Mouse (Mus musculus): ENCODE measurements around the gene Plin2. TPM values are rescaled to one million over a fixed set of nuclear protein-coding genes. Genes with fewer than 3 reads are reported as not detected.
A peak's percentile ranks its signal among the peaks of the same experiment; 100 is the strongest.
"Not testable (repeated sequence)": the region's sequence is repeated elsewhere in the genome, so short reads cannot be mapped to it uniquely, and the experiment has no call there.

Gene Plin2
- polyA plus RNA-seq, 1 experiment from 2014 or later = 75.0 TPM

DNA sequence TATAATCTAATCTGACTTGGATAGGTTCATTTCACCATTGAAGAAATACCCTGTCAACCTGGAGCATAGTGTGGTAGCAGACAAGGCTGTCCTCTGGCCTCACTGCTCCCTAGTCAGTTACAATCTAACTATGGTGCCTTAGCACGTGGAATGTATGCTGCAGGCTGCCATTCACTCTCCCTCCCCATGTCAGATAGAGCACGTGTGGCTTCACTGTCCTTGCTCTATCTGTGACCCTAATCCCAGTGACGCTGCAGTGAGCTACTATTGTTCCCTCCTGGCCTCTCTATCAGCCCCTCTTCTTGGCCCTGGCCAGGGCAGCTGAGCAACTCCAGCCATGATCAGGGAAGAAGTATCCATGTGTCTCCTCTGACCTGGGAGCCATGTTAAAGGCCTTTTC is 11.6 kb upstream of the Plin2 start:
- 54% methylated on average over 3 of the region's 3 CpGs for WGBS
- Histone ChIP-seq H3K9ac (no peak overlapping the region), H3K4me3 (no peak overlapping the region), H3K27me3 (no peaks in the 10 kb centered on the region), H3K4me1 (peaks cover 8% of the 10 kb centered on the region; the same call in 1 of the 2 replicates), H3K9me3 (no peaks in the 10 kb centered on the region), H3K27ac (no peak overlapping the region), H3K4me2 (no peak overlapping the region), H3K36me3 (no peaks in the 10 kb centered on the region)
- ATAC-seq (ENCODE audit: insufficient number of reproducible peaks, low FRiP score, low TSS enrichment, low read depth) = no peak

DNA sequence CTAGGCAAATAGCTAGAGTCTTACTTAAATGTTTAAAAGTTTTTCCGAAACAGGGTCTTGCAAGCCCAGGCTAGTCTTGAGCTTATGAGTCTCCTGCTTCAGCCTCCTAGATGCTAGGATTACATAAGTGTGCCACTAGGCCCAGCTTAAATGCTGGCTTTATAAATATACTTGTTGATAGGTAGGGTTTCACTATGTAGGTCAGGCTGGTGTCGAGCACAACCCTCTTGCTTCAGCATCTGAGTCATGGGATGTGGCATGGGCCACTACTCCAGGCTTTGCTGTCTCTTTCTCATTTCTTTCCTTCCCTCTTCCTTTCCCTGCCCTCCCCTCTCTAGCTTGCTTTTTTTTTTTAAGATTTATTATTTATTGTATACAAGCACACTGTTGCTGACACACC is 9.8 kb upstream of the Plin2 start:
- Histone ChIP-seq H3K9ac (no peak overlapping the region), H3K36me3 (no peaks in the 10 kb centered on the region), H3K27ac (no peak overlapping the region), H3K9me3 (no peaks in the 10 kb centered on the region), H3K4me1 (no peaks in the 10 kb centered on the region), H3K4me2 (no peak overlapping the region), H3K27me3 (no peaks in the 10 kb centered on the region), H3K4me3 (no peak overlapping the region)
- ATAC-seq (ENCODE audit: insufficient number of reproducible peaks, low FRiP score, low TSS enrichment, low read depth) = no peak
- WGBS = 82% methylated on average over 2 of the region's 2 CpGs

DNA sequence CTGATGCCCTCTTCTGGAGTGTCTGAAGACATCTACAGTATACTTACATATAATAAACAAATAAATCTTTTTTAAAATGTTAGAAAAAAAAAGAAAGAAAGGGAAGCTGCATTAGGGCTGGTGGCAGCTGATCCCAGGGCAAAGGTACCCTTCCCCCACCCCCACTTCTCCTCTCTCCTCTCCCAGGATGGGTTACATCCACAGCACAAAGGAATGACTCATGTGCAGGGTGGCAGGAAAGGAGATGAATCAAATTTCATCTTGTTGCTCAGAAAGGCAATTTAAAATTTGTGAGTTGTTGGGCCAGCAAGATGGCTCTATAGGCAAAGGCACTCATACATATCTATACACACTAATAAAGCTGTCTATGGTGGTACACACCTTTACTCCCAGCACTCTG is 6.9 kb upstream of the Plin2 start:
- no peak overlapping the region for H3K9ac ChIP-seq

DNA sequence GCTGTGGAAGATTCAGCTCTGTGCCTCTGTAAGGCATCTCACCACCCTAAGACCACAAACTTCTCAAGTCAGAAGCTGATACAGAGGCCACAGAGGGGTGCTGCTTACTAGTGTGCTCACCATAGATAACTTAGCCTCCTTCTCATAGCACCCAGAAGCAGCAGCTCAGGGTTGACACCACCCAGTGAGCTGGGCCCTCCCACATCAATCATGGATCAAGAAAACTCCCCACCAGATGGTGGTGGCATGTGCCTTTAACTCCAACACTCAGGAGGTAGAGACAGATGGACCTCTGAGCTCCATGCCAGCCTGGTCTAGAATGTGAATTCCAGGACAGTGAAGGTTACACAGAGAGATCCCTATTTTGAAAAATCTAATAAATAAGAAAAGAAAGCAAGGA is 4.9 kb upstream of the Plin2 start:
- not testable (repeated sequence) for H3K27me3 ChIP-seq; H3K4me2 ChIP-seq; H3K4me1 ChIP-seq; H3K27ac ChIP-seq; H3K9ac ChIP-seq; H3K4me3 ChIP-seq; H3K36me3 ChIP-seq; ATAC-seq (ENCODE audit: insufficient number of reproducible peaks, low FRiP score, low TSS enrichment, low read depth); H3K9me3 ChIP-seq

More for the DNA sequence above, 6.9 kb upstream of the Plin2 start:
- H3K9me3 ChIP-seq = no peaks in the 10 kb centered on the region
- no peaks in the 10 kb centered on the region for H3K36me3 ChIP-seq
- no peaks in the 10 kb centered on the region for H3K4me1 ChIP-seq
- no peak overlapping the region for H3K4me2 ChIP-seq
- H3K27me3 ChIP-seq = no peaks in the 10 kb centered on the region
- ATAC-seq (ENCODE audit: insufficient number of reproducible peaks, low FRiP score, low TSS enrichment, low read depth) = no peak
- no peak overlapping the region for H3K4me3 ChIP-seq
- H3K27ac ChIP-seq = no peak overlapping the region

DNA sequence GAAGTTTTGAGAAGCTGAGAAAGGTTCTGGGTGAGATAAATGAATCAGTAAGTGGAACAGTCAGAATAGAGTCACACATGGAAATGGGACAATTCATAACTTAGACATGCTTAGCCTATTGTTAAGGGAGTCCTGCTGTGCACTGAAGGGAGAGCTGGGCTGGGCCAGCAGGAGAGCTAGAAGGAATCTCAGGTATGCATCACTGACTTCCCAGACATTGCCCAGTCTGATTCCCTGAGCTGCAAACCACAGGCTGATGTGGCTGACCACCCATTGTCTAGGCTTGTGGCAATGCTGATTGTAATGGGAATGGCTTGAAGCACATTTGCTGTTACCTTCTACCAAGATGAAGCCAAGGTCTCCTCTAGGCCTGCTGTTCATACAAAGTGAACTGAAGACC is 4.3 kb upstream of the Plin2 start:
- not testable (repeated sequence) for H3K4me3 ChIP-seq; H3K4me1 ChIP-seq; H3K36me3 ChIP-seq; ATAC-seq (ENCODE audit: insufficient number of reproducible peaks, low FRiP score, low TSS enrichment, low read depth); H3K9ac ChIP-seq; H3K9me3 ChIP-seq; H3K27me3 ChIP-seq; H3K4me2 ChIP-seq; H3K27ac ChIP-seq

DNA sequence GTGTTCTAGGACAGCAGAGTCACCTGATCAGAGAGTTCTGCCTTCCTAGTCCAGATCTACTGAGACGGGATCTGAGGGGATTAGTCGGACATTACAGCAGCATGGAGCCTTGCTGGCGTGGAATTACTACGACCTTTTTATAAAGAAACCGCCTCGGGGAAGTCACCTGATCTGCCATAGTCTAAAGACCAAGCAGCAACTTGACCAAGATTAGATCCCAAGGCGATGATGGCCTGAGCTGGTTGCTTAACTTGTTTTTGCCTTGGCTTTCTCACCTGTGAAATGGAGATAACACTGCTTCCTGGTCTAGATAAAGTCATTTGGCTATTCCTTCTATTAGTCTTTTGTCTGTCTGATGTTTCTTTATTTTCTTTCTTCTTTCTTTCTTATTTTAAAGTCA is 2.6 kb upstream of the Plin2 start:
- H3K4me1 ChIP-seq = peaks cover 6% of the 10 kb centered on the region
- WGBS = 59% methylated on average over 7 of the region's 7 CpGs
- H3K4me2 ChIP-seq = no peak overlapping the region
- no peak for ATAC-seq (ENCODE audit: insufficient number of reproducible peaks, low FRiP score, low TSS enrichment, low read depth)
- no peak overlapping the region for H3K9ac ChIP-seq
- no peaks in the 10 kb centered on the region for H3K9me3 ChIP-seq
- H3K27me3 ChIP-seq = no peaks in the 10 kb centered on the region
- no peak overlapping the region for H3K27ac ChIP-seq
- peaks cover 5% of the 10 kb centered on the region; the same call in 1 of the 2 replicates for H3K36me3 ChIP-seq
- no peak overlapping the region for H3K4me3 ChIP-seq

DNA sequence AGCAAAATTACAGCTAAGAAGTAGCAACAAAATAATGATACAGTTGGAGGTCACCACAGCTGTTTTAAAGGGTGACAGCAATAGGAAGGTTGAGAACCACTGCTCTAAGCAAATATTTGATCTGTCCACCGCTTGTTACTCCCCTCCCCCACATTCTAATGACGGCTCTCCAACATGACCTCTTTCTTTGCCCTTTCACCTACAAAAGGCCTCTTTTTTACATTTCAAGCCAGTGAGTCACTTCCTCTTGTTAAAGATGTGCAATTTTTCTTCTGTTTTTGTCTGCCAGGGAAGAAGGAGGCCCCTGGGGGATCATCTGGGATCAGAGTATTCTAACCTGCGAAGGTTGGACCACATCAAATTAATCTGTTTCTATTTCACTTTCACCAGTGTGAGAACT is 1.9 kb upstream of the Plin2 start:
- H3K27ac ChIP-seq = no peak overlapping the region
- H3K4me2 ChIP-seq = no peak overlapping the region
- no peaks in the 10 kb centered on the region for H3K27me3 ChIP-seq
- peaks cover 6% of the 10 kb centered on the region for H3K4me1 ChIP-seq
- no peak overlapping the region for H3K4me3 ChIP-seq
- WGBS = 36% methylated on average over 3 of the region's 3 CpGs
- no peak overlapping the region for H3K9ac ChIP-seq
- no peaks in the 10 kb centered on the region for H3K9me3 ChIP-seq
- peaks cover 5% of the 10 kb centered on the region; the same call in 1 of the 2 replicates for H3K36me3 ChIP-seq
- no peak for ATAC-seq (ENCODE audit: insufficient number of reproducible peaks, low FRiP score, low TSS enrichment, low read depth)

DNA sequence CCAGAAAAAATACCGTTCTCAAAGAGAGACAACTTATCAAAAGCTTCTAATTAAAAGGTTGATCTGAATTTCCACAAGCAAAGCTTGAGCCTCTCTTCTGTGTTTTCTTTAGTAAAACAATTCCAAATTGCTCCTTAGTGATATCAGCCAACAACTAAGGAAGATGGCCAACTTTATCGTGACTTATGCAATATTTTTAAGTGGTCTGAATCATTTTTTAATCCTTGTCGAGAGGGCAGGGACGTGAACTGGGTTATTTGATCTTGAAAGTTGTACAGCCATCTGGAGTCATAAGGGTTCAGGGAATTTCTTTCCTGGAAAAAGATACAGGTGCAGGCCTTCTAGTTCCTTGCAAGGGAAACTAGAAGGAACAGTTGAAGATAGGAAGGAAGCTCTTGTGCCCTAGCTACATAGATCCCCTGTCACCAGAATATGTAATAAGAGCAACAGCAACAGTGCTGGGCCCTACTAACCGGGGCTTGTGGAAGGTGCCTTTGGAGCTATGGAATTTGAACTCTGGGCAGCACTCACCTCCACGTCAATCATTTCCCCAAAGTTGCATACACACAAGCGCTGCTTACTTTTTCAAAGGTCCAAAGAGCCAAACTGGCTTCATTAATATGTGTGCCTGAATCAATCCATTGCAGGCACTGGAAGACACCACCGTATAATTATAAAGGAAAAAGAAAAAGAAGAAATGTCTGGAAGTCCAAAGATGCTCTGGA is 884 bp upstream of the Plin2 start:
- H3K9ac ChIP-seq = no peak overlapping the region
- WGBS = 68% methylated on average over 8 of the region's 8 CpGs

DNA sequence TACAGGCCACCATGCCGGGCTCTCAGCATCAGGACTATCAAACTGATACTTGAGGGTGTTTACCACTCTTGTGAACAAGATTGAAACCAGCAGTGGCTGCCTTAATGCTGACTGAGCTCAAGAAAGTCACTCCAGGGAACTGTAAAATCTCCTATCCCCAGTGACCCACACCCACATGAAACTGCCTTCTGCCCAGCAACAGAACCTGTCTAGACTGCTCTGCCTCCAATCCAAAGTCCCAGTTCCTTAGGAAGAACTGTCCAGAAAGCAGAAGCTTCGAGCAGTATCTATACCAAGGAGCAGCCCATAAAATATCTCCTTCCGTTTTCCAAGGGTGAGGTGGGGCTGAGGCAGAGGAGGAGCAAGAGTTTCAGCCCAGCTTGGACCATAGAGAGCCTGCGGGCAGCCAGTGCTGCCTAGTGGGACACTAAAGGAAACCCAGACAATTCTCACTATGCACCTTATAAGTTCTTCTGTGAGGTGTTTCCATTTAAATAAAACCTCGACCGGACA is 563 bp downstream of the Plin2 start:
- peak; percentile 74; the same call in 1 of the 2 replicates for ATAC-seq (ENCODE audit: insufficient number of reproducible peaks, low FRiP score, low TSS enrichment, low read depth)
- H3K4me1 ChIP-seq, H3K27me3 ChIP-seq, H3K9me3 ChIP-seq: not testable (repeated sequence)
- 4% methylated on average over 6 of the region's 6 CpGs for WGBS
- Histone ChIP-seq H3K36me3 (peaks cover 24% of the 10 kb centered on the region), H3K4me3 (peak overlapping the region; percentile 63), H3K9ac (peak overlapping the region; percentile 62), H3K27ac (peak overlapping the region; percentile 84), H3K4me2 (peak overlapping the region; percentile 62)

More for the DNA sequence above, 884 bp upstream of the Plin2 start:
- no peaks in the 10 kb centered on the region for H3K27me3 ChIP-seq
- H3K4me1 ChIP-seq = peaks cover 6% of the 10 kb centered on the region
- H3K27ac ChIP-seq = no peak overlapping the region; the same call in 1 of the 2 replicates
- no peak overlapping the region for H3K4me2 ChIP-seq
- H3K36me3 ChIP-seq = peaks cover 11% of the 10 kb centered on the region
- ATAC-seq (ENCODE audit: insufficient number of reproducible peaks, low FRiP score, low TSS enrichment, low read depth) = no peak
- H3K4me3 ChIP-seq = no peak overlapping the region
- no peaks in the 10 kb centered on the region for H3K9me3 ChIP-seq

DNA sequence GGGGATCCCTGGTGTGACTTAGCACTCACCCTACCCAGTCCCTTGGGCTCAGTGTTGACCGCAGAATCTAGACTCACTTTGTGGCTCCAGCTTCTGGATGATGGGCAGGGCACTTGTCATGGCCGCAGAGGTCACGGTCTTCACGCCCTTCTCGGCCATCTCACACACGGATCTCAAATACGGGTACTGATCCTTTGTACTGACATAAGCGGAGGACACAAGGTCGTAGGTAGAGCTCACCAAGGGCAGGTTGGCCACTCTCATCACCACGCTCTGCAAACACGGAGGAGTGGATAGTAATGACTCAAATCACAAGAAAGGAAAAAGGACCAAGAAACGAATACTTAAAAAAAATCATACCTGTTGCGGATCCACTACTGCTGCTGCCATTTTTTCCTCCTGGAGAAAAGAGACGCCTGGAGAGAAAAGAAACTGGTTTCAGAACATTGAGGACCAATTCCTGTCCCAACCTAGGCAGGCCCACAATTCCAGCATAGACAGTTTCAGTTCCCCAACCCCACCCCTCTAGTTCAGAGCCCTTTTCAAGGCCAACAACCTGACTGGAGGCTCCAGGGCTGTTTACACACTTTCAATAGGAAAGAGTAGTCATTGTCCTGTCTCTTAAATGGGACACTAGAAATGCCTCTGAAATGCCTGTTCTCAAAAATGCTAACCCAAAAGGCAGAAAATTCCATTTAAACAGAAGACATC is 1.4 kb downstream of the Plin2 start:
- Histone ChIP-seq H3K27me3 (no peaks in the 10 kb centered on the region), H3K4me3 (peak overlapping the region; percentile 63), H3K4me1 (peaks cover 8% of the 10 kb centered on the region), H3K9ac (no peak overlapping the region), H3K4me2 (peak overlapping the region; percentile 62), H3K9me3 (no peaks in the 10 kb centered on the region), H3K27ac (no peak overlapping the region), H3K36me3 (peaks cover 32% of the 10 kb centered on the region)
- no peak for ATAC-seq (ENCODE audit: insufficient number of reproducible peaks, low FRiP score, low TSS enrichment, low read depth)
- 94% methylated on average over 14 of the region's 14 CpGs for WGBS

DNA sequence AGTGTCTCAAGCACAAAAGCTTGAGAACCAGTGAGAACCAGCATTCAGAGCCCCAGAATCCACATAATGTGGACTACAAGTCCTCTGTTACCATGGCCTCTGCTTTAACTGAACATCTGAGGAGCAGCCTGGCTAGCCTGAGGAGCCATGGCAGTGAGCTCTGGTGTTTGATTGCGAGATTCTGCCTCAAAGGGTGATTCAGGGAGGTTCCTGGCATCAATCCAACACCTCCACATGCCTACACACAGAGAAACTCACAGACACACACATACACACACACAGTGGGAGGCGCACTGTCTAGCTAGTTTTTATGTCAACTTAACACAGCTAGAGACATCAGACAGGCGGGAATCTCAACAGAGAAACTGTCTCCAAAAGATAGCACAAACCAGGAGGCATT is 4.3 kb downstream of the Plin2 start:
- Histone ChIP-seq H3K4me3 (no peak overlapping the region), H3K9me3 (no peaks in the 10 kb centered on the region), H3K27me3 (no peaks in the 10 kb centered on the region), H3K36me3 (peaks cover 42% of the 10 kb centered on the region), H3K9ac (no peak overlapping the region), H3K27ac (no peak overlapping the region), H3K4me1 (peaks cover 8% of the 10 kb centered on the region), H3K4me2 (no peak overlapping the region)
- ATAC-seq (ENCODE audit: insufficient number of reproducible peaks, low FRiP score, low TSS enrichment, low read depth) = no peak
- 70% methylated on average over 3 of the region's 3 CpGs for WGBS

DNA sequence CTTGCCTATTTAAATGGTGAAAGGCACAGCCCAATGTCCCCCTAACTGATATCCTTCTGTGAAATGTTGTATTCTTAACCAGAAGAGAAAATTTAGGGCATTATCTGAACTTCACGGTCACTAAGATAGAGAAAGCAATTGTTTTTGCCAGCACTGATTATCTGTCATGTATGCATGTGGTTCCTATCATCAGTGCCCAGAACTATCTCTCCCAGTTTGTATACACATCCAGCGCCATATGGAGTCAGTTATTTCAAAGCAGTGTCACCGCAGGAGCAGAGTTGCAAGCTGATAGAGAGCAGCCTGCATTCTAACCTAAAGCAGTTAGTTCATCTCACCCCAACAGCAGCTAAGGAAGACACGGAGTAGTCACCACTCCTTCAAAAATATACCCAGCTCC is 5.9 kb downstream of the Plin2 start:
- WGBS = 53% methylated on average over 4 of the region's 4 CpGs
- no peak overlapping the region for H3K27ac ChIP-seq

More for the DNA sequence above, 5.9 kb downstream of the Plin2 start:
- H3K27me3 ChIP-seq = no peaks in the 10 kb centered on the region
- ATAC-seq (ENCODE audit: insufficient number of reproducible peaks, low FRiP score, low TSS enrichment, low read depth) = no peak
- no peak overlapping the region for H3K4me2 ChIP-seq
- peaks cover 59% of the 10 kb centered on the region for H3K36me3 ChIP-seq
- H3K9ac ChIP-seq = no peak overlapping the region
- H3K4me1 ChIP-seq = peaks cover 6% of the 10 kb centered on the region
- no peak overlapping the region for H3K4me3 ChIP-seq
- no peaks in the 10 kb centered on the region for H3K9me3 ChIP-seq

Data from limb, embryonic 15.5 days (tissue).